Mouse (Mus musculus): ENCODE data around the gene Dync2li1. TPM values are rescaled to one million over a fixed set of nuclear protein-coding genes. Genes with fewer than 3 reads are reported as not detected.
A peak's percentile ranks its signal among the peaks of the same experiment; 100 is the strongest.

Gene Dync2li1
- polyA plus RNA-seq, 1 experiment from 2014 or later, result 24.7 TPM

GRCm38 (mm10) chr17:84616526-84617074, 9.7 kb upstream of the Dync2li1 start:
- Histone ChIP-seq H3K4me2 (replicated peaks) (no peak overlapping the region), H3K9me3 (no peaks in the 10 kb centered on the region), H3K4me1 (replicated peaks) (0 out of 2 replicates have a peak, but pooled peaks cover 3% of the 10 kb centered on the region), H3K4me3 (replicated peaks) (no peak overlapping the region), H3K36me3 (peaks cover 8% of the 10 kb centered on the region), H3K27me3 (replicated peaks) (no peaks in the 10 kb centered on the region), H3K9ac (no peak overlapping the region), H3K27ac (no peak overlapping the region)
- WGBS, result 81% methylated on average over 6 of the region's 6 CpGs
- ATAC-seq, result no peak

DNA sequence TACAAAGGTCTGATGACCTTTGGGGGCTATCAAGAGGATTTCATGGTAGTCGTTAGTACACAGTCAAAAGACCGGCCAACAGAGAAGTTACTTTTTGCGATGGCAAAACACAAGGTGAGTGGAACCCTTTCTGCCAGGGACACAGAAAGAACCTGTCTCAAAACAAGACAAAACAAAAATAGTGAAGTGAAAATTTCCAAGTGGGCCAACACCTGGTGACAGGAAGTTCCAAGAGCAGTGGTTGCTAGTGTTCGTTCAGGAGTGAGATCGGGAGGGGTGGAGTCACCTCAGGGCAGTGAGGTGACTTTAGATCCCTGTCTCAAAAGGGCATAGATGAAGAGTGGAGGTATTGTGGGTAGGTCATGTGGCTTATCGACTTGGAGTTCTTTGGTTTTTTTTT, 8.3 kb upstream of the Dync2li1 start:
- Histone ChIP-seq H3K9me3 (no peaks in the 10 kb centered on the region), H3K36me3 (peaks cover 8% of the 10 kb centered on the region), H3K4me3 (replicated peaks) (no peak overlapping the region), H3K4me2 (replicated peaks) (no peak overlapping the region), H3K27ac (no peak overlapping the region), H3K27me3 (replicated peaks) (no peaks in the 10 kb centered on the region), H3K4me1 (replicated peaks) (0 out of 2 replicates have a peak, but pooled peaks cover 3% of the 10 kb centered on the region), H3K9ac (no peak overlapping the region)
- 93% methylated on average over 6 of the region's 6 CpGs for WGBS
- ATAC-seq, result no peak

DNA sequence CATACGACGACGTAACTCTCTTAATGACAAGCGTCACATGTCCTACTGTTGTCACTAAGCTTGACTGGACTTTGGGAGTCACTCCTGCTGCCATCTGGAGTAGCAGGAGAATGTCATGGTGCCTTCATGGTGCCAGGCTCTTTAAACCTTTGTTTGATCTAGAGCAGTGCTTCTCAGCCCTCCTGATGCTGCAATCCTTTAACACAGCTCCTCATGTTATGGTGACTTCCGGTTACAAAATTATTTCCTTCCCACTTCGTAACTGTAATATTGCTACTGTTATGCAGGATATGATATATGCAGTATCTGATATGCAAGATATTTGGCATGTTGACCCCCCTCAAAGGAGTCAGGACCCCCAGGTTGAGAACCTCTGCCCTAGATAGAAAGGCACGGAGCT, 7.2 kb upstream of the Dync2li1 start:
- peak overlapping the region; percentile 54; the same call in 1 of the 2 replicates for H3K27ac ChIP-seq
- 79% methylated on average over 7 of the region's 7 CpGs for WGBS

GRCm38 (mm10) chr17:84620076-84620475, 6.2 kb upstream of the Dync2li1 start:
- Histone ChIP-seq H3K4me3 (replicated peaks) (no peak overlapping the region), H3K9ac (no peak overlapping the region), H3K27me3 (replicated peaks) (no peaks in the 10 kb centered on the region), H3K4me1 (replicated peaks) (0 out of 2 replicates have a peak, but pooled peaks cover 3% of the 10 kb centered on the region), H3K9me3 (no peaks in the 10 kb centered on the region), H3K27ac (peak overlapping the region; percentile 65; the same call in 1 of the 2 replicates), H3K36me3 (no peaks in the 10 kb centered on the region), H3K4me2 (replicated peaks) (no peak overlapping the region)
- 35% methylated on average over 3 of the region's 3 CpGs for WGBS
- peak; percentile 35; the same call in 1 of the 2 replicates for ATAC-seq

More for the DNA sequence above, 7.2 kb upstream of the Dync2li1 start:
- Histone ChIP-seq H3K9ac (no peak overlapping the region), H3K36me3 (0 out of 2 replicates have a peak, but pooled peaks cover under 1% of the 10 kb centered on the region), H3K4me2 (replicated peaks) (no peak overlapping the region), H3K4me1 (replicated peaks) (0 out of 2 replicates have a peak, but pooled peaks cover 3% of the 10 kb centered on the region), H3K9me3 (no peaks in the 10 kb centered on the region), H3K27me3 (replicated peaks) (no peaks in the 10 kb centered on the region), H3K4me3 (replicated peaks) (no peak overlapping the region)
- ATAC-seq, result no peak

- Histone ChIP-seq H3K27me3 (replicated peaks) (no peaks in the 10 kb centered on the region), H3K9ac (no peak overlapping the region), H3K4me3 (replicated peaks) (no peak overlapping the region), H3K36me3 (no peaks in the 10 kb centered on the region), H3K27ac (peak overlapping the region; percentile 65; the same call in 1 of the 2 replicates), H3K9me3 (no peaks in the 10 kb centered on the region), H3K4me2 (replicated peaks) (no peak overlapping the region), H3K4me1 (replicated peaks) (0 out of 2 replicates have a peak, but pooled peaks cover 3% of the 10 kb centered on the region)
- 85% methylated on average over 6 of the region's 6 CpGs for WGBS
- no peak for ATAC-seq
Observed at GRCm38 (mm10) chr17:84620610-84621009, 5.7 kb upstream of the Dync2li1 start.

DNA sequence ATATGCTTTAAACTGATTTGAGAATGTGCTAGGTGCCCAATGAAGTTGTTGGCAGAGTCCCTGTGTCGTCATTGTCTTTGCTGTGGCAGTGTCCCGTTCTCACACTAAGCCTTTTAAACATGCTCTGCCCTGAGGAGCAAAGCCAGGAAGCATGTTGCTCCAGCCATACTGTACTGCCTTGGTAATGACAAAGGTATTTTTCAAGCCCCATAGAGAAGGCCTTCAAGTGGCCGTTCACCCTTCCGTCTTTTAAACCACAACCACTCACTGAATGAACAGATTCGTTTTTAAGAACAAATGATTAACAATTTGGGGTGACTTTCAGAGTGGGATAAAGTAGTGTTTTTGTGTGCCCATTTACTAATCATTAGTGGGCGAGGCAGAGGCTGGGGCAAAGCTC, 5.1 kb upstream of the Dync2li1 start:
- Histone ChIP-seq H3K4me2 (replicated peaks) (no peak overlapping the region), H3K36me3 (no peaks in the 10 kb centered on the region), H3K27me3 (replicated peaks) (no peaks in the 10 kb centered on the region), H3K4me3 (replicated peaks) (no peak overlapping the region), H3K4me1 (replicated peaks) (0 out of 2 replicates have a peak, but pooled peaks cover 3% of the 10 kb centered on the region), H3K27ac (no peak overlapping the region), H3K9me3 (no peaks in the 10 kb centered on the region), H3K9ac (no peak overlapping the region)
- ATAC-seq, result no peak
- 90% methylated on average over 6 of the region's 6 CpGs for WGBS

- ATAC-seq, result no peak
- Histone ChIP-seq H3K9ac (no peak overlapping the region), H3K27me3 (replicated peaks) (no peaks in the 10 kb centered on the region), H3K27ac (no peak overlapping the region), H3K4me2 (replicated peaks) (no peak overlapping the region), H3K4me3 (replicated peaks) (no peak overlapping the region), H3K9me3 (no peaks in the 10 kb centered on the region), H3K4me1 (replicated peaks) (peaks cover 7% of the 10 kb centered on the region), H3K36me3 (no peaks in the 10 kb centered on the region)
- 87% methylated on average over 4 of the region's 4 CpGs for WGBS
Observed at GRCm38 (mm10) chr17:84622028-84622427, 4.3 kb upstream of the Dync2li1 start.

GRCm38 (mm10) chr17:84622873-84623272, 3.4 kb upstream of the Dync2li1 start:
- no peak overlapping the region for H3K4me3 ChIP-seq (replicated peaks)
- H3K9me3 ChIP-seq, result no peaks in the 10 kb centered on the region
- H3K9ac ChIP-seq, result no peak overlapping the region
- peak overlapping the region; percentile 39; the same call in 1 of the 2 replicates for H3K27ac ChIP-seq
- H3K4me2 ChIP-seq (replicated peaks), result no peak overlapping the region
- peaks cover 7% of the 10 kb centered on the region for H3K4me1 ChIP-seq (replicated peaks)
- no peaks in the 10 kb centered on the region for H3K27me3 ChIP-seq (replicated peaks)
- no peaks in the 10 kb centered on the region for H3K36me3 ChIP-seq
- WGBS, result 62% methylated on average over 2 of the region's 2 CpGs
- no peak for ATAC-seq

- WGBS, result 26% methylated on average over 9 of the region's 9 CpGs
- peak; percentile 57 for ATAC-seq
- no peaks in the 10 kb centered on the region for H3K9me3 ChIP-seq
- H3K27ac ChIP-seq, result peak overlapping the region; percentile 54; the same call in 1 of the 2 replicates
- H3K4me1 ChIP-seq (replicated peaks), result peaks cover 4% of the 10 kb centered on the region
- peak overlapping the region; percentile 92 for H3K4me2 ChIP-seq (replicated peaks)
- no peaks in the 10 kb centered on the region for H3K36me3 ChIP-seq
- peak overlapping the region; percentile 61 for H3K4me3 ChIP-seq (replicated peaks)
- H3K9ac ChIP-seq, result peak overlapping the region; percentile 58
- no peaks in the 10 kb centered on the region for H3K27me3 ChIP-seq (replicated peaks)
Observed at GRCm38 (mm10) chr17:84626857-84627305, 585 bp downstream of the Dync2li1 start.

DNA sequence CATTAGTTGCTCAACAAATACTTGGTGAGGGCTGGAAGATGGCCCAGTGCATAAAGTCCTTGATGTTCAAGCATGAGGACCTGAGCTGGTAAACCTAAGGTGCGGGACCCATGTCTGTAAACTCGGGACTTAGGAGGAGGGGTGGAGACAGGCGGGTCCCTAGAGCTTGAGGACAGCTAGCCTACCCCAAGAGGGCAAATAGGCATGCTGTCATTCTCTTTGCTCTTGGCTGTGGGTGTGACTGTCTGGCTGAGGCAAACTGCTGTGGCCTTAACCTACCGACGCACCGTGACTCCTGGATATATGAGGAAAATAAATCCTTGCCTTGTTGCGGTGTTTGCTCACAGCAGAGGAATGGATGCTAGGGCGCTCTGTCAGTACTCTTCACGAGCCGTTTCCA, 1.4 kb downstream of the Dync2li1 start:
- no peak overlapping the region for H3K4me2 ChIP-seq (replicated peaks)
- no peaks in the 10 kb centered on the region for H3K36me3 ChIP-seq
- no peak overlapping the region for H3K9ac ChIP-seq
- H3K27ac ChIP-seq, result no peak overlapping the region
- 82% methylated on average over 10 of the region's 10 CpGs for WGBS
- H3K9me3 ChIP-seq, result no peaks in the 10 kb centered on the region
- no peak overlapping the region for H3K4me3 ChIP-seq (replicated peaks)
- no peaks in the 10 kb centered on the region for H3K27me3 ChIP-seq (replicated peaks)
- H3K4me1 ChIP-seq (replicated peaks), result peaks cover 4% of the 10 kb centered on the region
- no peak for ATAC-seq

DNA sequence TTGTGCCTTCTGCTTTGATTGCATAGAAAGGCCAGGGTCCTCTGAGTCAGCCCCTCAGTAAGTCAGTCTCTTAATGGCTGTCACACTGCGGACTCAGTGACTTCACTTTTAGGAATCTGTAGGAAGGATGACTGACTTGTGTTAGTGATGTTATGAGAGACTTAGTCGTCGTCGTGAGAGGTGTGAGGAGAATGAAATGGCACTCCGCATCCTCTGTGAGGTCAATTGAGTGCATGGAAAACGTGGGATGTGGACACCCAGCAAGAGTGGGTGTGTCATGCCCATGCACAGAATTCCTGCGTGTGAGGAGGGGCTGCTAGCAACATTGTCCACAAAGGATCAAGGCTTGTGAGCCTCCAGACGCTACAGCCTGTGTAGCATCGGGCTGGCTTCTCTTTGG, 2.3 kb downstream of the Dync2li1 start:
- WGBS, result 82% methylated on average over 9 of the region's 9 CpGs
- H3K9ac ChIP-seq, result no peak overlapping the region
- no peak overlapping the region for H3K4me3 ChIP-seq (replicated peaks)
- H3K4me1 ChIP-seq (replicated peaks), result peaks cover 4% of the 10 kb centered on the region
- ATAC-seq, result no peak
- H3K4me2 ChIP-seq (replicated peaks), result no peak overlapping the region
- no peaks in the 10 kb centered on the region for H3K9me3 ChIP-seq
- no peaks in the 10 kb centered on the region for H3K36me3 ChIP-seq
- no peaks in the 10 kb centered on the region for H3K27me3 ChIP-seq (replicated peaks)
- H3K27ac ChIP-seq, result no peak overlapping the region

GRCm38 (mm10) chr17:84631836-84632235, 5.5 kb downstream of the Dync2li1 start:
- Histone ChIP-seq H3K9ac (no peak overlapping the region), H3K36me3 (no peaks in the 10 kb centered on the region), H3K9me3 (no peaks in the 10 kb centered on the region), H3K4me3 (replicated peaks) (no peak overlapping the region), H3K27ac (no peak overlapping the region), H3K27me3 (replicated peaks) (no peaks in the 10 kb centered on the region), H3K4me1 (replicated peaks) (peaks cover 2% of the 10 kb centered on the region), H3K4me2 (replicated peaks) (no peak overlapping the region)
- ATAC-seq, result no peak
- 89% methylated on average over 6 of the region's 6 CpGs for WGBS

DNA sequence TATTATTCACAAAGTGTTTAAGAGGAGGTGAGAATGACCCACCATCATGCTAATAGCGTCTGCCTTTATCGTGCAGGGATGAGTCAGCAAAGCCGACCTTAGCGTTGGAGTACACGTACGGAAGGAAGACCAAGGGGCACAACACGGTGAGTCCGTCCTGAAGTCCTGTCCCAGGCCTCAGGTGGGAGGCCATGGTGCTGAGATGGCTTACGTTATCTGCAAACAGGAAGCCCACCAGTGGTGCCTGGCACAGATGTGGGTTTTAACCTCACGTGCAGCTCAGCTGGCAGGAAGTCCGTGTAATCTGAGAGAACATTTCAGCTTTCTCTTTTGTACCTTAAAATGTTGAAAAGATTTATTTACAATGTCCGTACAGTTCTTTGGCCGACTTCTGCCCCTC, 7.1 kb downstream of the Dync2li1 start:
- WGBS, result 74% methylated on average over 13 of the region's 13 CpGs
- no peak overlapping the region for H3K27ac ChIP-seq
- no peak overlapping the region for H3K9ac ChIP-seq
- no peaks in the 10 kb centered on the region for H3K4me1 ChIP-seq (replicated peaks)
- no peaks in the 10 kb centered on the region for H3K9me3 ChIP-seq
- no peak overlapping the region for H3K4me3 ChIP-seq (replicated peaks)
- H3K27me3 ChIP-seq (replicated peaks), result no peaks in the 10 kb centered on the region
- ATAC-seq, result no peak
- H3K4me2 ChIP-seq (replicated peaks), result no peak overlapping the region
- H3K36me3 ChIP-seq, result no peaks in the 10 kb centered on the region
